Mouse (Mus musculus) kidney, adult 2 months (tissue): Measurements from ENCODE around the gene Phf14.

ENCODE experiments used
- CTCF ChIP-seq: fragments of 200-500 bp; conservative IDR thresholded peaks from 2 replicates; pipeline ENCODE4 v1.5.1; 2011; ENCODE audit warnings: low read depth, mild to moderate bottlenecking, control low read depth, low read length, moderate library complexity, mixed read lengths; ENCODE audit not compliant: insufficient read depth, insufficient read length
- POLR2A ChIP-seq: fragments of 200-500 bp; IDR thresholded peaks from one replicate; pipeline ENCODE4 v1.6.1; 2011; ENCODE audit warnings: low read depth, low read length, control low read depth

DNA sequence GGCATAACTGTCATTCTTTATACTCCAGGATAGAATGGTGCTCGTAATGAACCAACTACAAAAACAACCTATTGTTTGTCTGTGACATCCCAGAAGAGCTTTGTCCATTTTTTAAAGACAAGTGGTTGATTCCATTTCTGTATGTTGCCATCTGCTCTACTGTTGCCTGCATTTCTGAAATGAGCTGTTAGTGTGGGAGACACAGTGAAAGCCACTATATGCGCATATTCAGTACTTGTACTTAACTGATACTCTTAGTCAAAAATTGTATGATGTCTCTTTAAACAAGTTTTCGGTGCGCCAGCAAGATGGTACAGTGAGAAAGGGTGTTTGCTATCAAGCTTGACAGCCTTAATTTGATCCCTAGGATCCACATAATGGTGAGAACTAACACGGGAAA lies 177.1 kb downstream of the Phf14 start:
- TF ChIP-seq POLR2A (no peak), CTCF (no peak)
